Mouse (Mus musculus) hindbrain, postnatal 0 days (tissue): ENCODE measurements around the gene Eif2ak4. TPM values are rescaled to one million over a fixed set of nuclear protein-coding genes. Genes with fewer than 3 reads are reported as not detected.

Source experiments
- ATAC-seq: fragments of 200-750 bp; cut with Nextera tagmentation; 2 replicates; pipeline ENCODE4 v1.8.0; 2017; ENCODE audit warnings: mild to moderate bottlenecking, moderate TSS enrichment, moderate library complexity
- DNase-seq: peaks from one replicate; pipeline ENCODE4 v3.0.0-alpha.2; 2015; ENCODE audit warnings: low spot score
- H3K27ac ChIP-seq: fragments of 300-500 bp; sonication (generic); 2 replicates; pipeline ENCODE4 v1.5.1; 2014; ENCODE audit warnings: mild to moderate bottlenecking
- H3K27me3 ChIP-seq: fragments of 300-500 bp; sonication (generic); 2 replicates; pipeline ENCODE4 v1.6.1; 2014; ENCODE audit warnings: low read length, mixed read lengths; ENCODE audit not compliant: insufficient read depth
- H3K36me3 ChIP-seq: fragments of 300-500 bp; sonication (generic); 2 replicates; pipeline ENCODE4 v1.6.1; 2014; ENCODE audit warnings: low read length, mixed read lengths; ENCODE audit not compliant: insufficient read depth
- H3K4me1 ChIP-seq: fragments of 300-500 bp; sonication (generic); 2 replicates; pipeline ENCODE4 v1.6.1; 2014; ENCODE audit warnings: antibody characterized with exemption, low read length, mixed read lengths; ENCODE audit not compliant: insufficient read depth
- H3K4me2 ChIP-seq: fragments of 300-500 bp; sonication (generic); 2 replicates; pipeline ENCODE4 v1.6.1; 2014; ENCODE audit warnings: low read depth, mild to moderate bottlenecking, low read length, moderate library complexity, mixed read lengths
- H3K4me3 ChIP-seq: fragments of 300-500 bp; sonication (generic); 2 replicates; pipeline ENCODE4 v1.5.1; 2014; ENCODE audit warnings: low read length
- H3K9ac ChIP-seq: fragments of 300-500 bp; sonication (generic); replicated peaks from 2 replicates; pipeline ENCODE4 v1.6.1; 2014; ENCODE audit warnings: mild to moderate bottlenecking, low read length, moderate library complexity, mixed read lengths
- H3K9me3 ChIP-seq: fragments of 300-500 bp; sonication (generic); 2 replicates; pipeline ENCODE4 v1.6.1; 2016; ENCODE audit warnings: low read length, mixed read lengths
- CTCF ChIP-seq: IDR thresholded peaks from 2 replicates; pipeline ENCODE4 v1.5.1; 2016; ENCODE audit warnings: antibody characterized with exemption, control low read depth, low read depth
- WGBS: fragments of 180-500 bp; shearing (Covaris S2); extraction: QIAGEN DNeasy Blood & Tissue Kit; methylation state at CpG from one replicate; pipeline ENCODE4 v1.1.7; 2014; 5-methylcytosine and 5-hydroxymethylcytosine counted together
- polyA plus RNA-seq: library from polyadenylated mRNA; unstranded; fragments of >200 nt; fragmentation: Nextera tagmentation; extraction: Ambion mirVana; gene quantifications from 2 replicates; pipeline ENCODE4 v1.2.1, GENCODE M21; 2015
- total RNA-seq: library from RNA; depleted of rRNA; stranded (reverse); fragments of >200 nt; gene quantifications from 2 replicates; pipeline ENCODE4 v1.2.3, GENCODE M21; 2014

Eif2ak4 gene
- total and polyA plus RNA-seq, 2 experiments from 2014 or later: 7.1 to 16.3 TPM

DNA sequence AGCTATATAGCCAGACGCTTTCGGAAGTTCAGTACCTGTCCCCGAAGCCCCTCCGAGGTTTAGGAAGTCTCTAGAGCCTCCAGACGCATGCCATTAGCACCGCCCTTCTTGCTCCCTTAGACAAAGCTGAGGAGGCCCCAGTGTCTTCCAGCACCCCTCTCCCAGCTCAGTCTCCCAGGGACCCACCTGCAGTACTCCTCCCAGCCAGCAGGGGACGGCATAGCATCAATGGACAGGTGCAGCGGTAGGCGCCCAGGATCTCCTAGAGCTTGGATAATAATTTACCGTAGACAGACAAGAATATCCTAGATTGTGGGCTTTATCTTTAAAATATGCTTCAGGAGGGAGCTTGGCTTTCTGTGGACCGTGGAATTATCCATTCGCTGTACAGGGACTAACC lies 98.5 kb downstream of the Eif2ak4 start:
- H3K4me1 ChIP-seq: no peaks in the 10 kb centered on the region
- H3K27me3 ChIP-seq: 0 out of 2 replicates have a peak, but pooled peaks cover 4% of the 10 kb centered on the region
- no peak overlapping the region for H3K4me3 ChIP-seq
- no peak overlapping the region for H3K4me2 ChIP-seq
- DNase-seq: peak; percentile 64
- H3K27ac ChIP-seq: no peak overlapping the region
- no peaks in the 10 kb centered on the region for H3K9me3 ChIP-seq
- no peaks in the 10 kb centered on the region for H3K36me3 ChIP-seq
- no peak overlapping the region for H3K9ac ChIP-seq
- WGBS: 15% methylated on average over 12 of the region's 12 CpGs
- TF ChIP-seq CTCF: peak; percentile 99
- ATAC-seq: peak; percentile 50; the same call in 1 of the 2 replicates

DNA sequence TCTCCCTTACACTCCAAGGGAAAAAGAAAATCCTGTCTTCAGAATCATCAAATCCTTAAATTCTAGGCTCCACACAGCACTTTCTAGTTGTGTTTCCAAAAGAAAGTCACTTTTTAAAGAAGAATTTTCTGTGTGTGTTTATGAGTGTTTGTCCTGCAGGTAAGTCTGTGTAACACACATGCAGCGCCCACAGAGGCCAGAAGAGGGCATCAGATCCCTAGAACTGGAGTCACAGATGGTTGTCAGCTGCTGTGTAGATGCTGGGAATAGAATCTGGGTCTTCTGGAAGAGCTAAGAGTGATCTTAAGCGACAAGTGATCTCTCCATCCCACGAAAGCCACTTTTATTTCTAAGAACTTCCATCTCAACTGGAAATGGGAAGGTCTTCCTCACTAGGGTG lies 99.4 kb downstream of the Eif2ak4 start:
- peak; percentile 41 for TF ChIP-seq CTCF
- WGBS: 69% methylated on average over 3 of the region's 3 CpGs
- Histone ChIP-seq H3K9ac (no peak overlapping the region), H3K27me3 (0 out of 2 replicates have a peak, but pooled peaks cover 4% of the 10 kb centered on the region), H3K4me1 (no peaks in the 10 kb centered on the region), H3K4me2 (no peak overlapping the region), H3K36me3 (no peaks in the 10 kb centered on the region), H3K27ac (no peak overlapping the region), H3K4me3 (no peak overlapping the region), H3K9me3 (no peaks in the 10 kb centered on the region)
- ATAC-seq (no peak), DNase-seq (no peak)

DNA sequence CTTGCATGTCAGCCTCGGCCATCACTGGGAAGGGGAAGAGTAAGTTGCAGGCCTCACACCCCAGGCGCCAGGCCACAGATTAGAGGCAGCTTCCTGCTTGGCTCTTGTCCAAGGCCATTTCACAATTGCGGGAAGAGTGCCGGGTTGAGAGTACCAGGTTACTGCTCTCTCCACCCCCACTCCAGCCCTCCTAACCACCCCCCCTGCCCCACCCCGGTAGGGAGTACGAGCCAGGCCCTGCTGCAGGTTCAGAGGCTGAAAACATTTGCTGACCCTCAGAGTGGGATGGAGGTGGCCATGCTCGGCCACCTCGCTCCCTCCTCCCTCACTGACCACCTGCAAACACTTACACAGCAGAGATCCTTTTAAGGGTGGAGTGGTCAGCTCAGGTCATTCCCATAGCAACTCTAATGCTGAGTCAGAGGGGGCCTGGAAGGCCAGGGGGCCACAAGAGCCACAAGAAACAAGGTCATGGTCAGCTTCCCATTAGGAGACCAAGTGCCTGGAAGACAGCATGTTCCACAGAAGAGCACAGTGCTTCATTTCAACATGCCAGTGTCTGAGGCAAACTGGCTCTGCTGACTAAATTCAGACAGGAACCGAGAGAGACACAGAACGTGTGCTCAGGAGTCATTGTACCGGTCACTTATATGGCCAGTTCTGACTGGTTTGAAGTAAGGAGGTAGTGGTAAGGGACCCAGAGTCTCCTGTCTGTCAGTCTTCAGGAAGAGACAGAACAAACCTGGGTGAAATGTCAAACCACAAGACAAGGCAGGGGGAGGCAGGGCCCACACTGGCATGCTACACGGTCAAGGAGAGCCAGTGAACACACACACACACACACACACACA lies 102.0 kb downstream of the Eif2ak4 start:
- Histone ChIP-seq H3K36me3 (no peaks in the 10 kb centered on the region), H3K9me3 (no peaks in the 10 kb centered on the region), H3K9ac (no peak overlapping the region), H3K4me3 (no peak overlapping the region), H3K27me3 (0 out of 2 replicates have a peak, but pooled peaks cover 4% of the 10 kb centered on the region), H3K27ac (no peak overlapping the region), H3K4me1 (no peaks in the 10 kb centered on the region), H3K4me2 (no peak overlapping the region)
- WGBS: 48% methylated on average over 12 of the region's 12 CpGs
- DNase-seq: peak; percentile 18
- ATAC-seq: peak; percentile 24; the same call in 1 of the 2 replicates
- TF ChIP-seq CTCF: no peak

DNA sequence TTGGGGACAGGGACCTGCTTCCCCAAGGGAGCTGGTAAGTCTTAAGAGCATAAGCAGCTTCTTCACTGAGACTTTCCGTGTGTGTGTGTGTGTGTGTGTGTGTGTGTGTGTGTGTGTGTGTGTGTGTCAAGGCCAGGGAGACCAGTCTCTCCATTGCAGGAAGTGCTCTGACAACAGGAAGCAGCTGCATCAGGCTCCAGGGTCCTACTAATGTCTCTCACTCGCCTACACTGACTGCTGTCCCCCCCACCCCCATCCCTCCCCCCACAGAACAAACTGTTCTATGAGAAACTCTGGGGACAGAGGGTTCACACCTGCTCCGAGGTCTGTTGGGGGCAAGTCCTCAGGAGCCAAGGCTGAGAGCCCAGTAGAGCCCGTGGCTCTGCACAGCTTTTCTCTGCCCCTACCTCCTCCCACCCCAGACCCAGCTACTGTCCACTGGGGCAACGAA lies 102.9 kb downstream of the Eif2ak4 start:
- H3K4me1 ChIP-seq: no peaks in the 10 kb centered on the region
- H3K4me2 ChIP-seq: no peak overlapping the region
- DNase-seq (no peak), ATAC-seq (peak; percentile 25; the same call in 1 of the 2 replicates)
- TF ChIP-seq CTCF: no peak
- H3K9ac ChIP-seq: no peak overlapping the region
- WGBS: 54% methylated on average over 4 of the region's 5 CpGs
- H3K27ac ChIP-seq: no peak overlapping the region
- no peaks in the 10 kb centered on the region for H3K36me3 ChIP-seq
- H3K27me3 ChIP-seq: 0 out of 2 replicates have a peak, but pooled peaks cover 2% of the 10 kb centered on the region
- no peaks in the 10 kb centered on the region for H3K9me3 ChIP-seq
- H3K4me3 ChIP-seq: no peak overlapping the region

DNA sequence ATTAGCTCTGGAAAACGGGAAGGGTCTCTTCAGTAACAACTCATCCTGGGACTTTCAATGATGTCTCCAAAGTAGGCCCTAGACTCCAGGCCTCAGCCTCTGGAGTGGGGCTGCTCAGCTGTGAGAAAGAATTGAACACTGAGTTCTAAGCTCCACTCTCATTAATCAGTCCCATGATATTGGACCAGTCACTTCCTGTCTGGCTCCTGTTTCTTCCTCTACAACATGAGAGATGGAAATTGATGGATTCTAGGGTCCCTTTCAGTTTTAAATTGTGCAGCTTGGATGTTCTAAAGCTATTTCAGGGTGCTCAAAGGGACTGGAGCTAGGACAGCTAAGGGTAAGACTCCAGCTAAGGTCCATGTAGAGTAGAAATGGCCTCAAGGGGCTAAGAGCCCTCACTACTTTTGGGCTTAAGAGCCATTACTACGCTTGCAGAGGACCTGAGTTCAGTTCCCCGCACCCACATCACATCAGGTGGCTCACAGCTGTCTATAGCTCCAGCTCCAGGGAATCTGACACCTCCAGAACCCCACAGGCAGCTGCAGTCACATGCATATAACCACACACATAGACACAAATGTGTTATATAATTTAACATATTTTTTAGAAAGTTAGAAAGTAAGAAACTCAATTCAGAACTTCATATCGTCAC lies 103.5 kb downstream of the Eif2ak4 start:
- Histone ChIP-seq H3K27me3 (no peaks in the 10 kb centered on the region), H3K27ac (no peak overlapping the region), H3K4me3 (no peak overlapping the region), H3K9me3 (no peaks in the 10 kb centered on the region), H3K4me1 (no peaks in the 10 kb centered on the region), H3K9ac (no peak overlapping the region), H3K4me2 (no peak overlapping the region), H3K36me3 (no peaks in the 10 kb centered on the region)
- TF ChIP-seq CTCF: no peak
- no peak for DNase-seq
- ATAC-seq: no peak
- WGBS: 86% methylated on average over 4 of the region's 4 CpGs

DNA sequence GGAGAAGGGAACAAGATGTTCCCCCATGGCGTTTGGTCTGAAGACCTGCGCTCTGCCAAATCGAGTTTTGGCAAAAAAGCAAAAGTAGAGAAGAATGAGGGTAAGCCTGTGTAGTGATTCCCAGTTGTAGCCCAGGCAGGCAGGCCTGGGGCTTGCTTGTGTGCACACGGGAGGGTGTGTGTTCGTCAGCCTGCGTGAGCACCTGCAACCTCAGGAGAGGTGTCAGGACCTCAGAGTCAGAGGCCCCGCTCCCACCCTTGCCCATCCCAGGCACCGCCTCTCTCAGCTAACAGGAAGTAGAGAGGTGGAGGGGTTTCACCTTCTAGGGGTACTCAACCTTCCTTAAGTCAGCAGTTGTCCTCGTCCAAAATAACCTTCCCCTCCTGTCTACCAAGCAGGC lies 106.6 kb downstream of the Eif2ak4 start:
- no peak overlapping the region for H3K4me3 ChIP-seq
- H3K4me1 ChIP-seq: no peaks in the 10 kb centered on the region
- no peak for ATAC-seq

More for the DNA sequence above, 106.6 kb downstream of the Eif2ak4 start:
- no peak overlapping the region for H3K9ac ChIP-seq
- H3K27ac ChIP-seq: no peak overlapping the region
- WGBS: 72% methylated on average over 9 of the region's 9 CpGs
- no peak overlapping the region for H3K4me2 ChIP-seq
- H3K9me3 ChIP-seq: no peaks in the 10 kb centered on the region
- H3K27me3 ChIP-seq: no peaks in the 10 kb centered on the region
- no peaks in the 10 kb centered on the region for H3K36me3 ChIP-seq
- no peak for DNase-seq
- no peak for TF ChIP-seq CTCF
